Mouse (Mus musculus) c-Kit-positive CD71-positive TER-119-negative erythroid progenitor cells, embryonic 14.5 days (primary cell): ENCODE measurements around the gene Nfyb.

Source experiments
- DNase-seq: peaks from one replicate; pipeline ENCODE4 v3.0.0-alpha.2; 2013; ENCODE audit warnings: low read depth

The Nfyb gene

DNA sequence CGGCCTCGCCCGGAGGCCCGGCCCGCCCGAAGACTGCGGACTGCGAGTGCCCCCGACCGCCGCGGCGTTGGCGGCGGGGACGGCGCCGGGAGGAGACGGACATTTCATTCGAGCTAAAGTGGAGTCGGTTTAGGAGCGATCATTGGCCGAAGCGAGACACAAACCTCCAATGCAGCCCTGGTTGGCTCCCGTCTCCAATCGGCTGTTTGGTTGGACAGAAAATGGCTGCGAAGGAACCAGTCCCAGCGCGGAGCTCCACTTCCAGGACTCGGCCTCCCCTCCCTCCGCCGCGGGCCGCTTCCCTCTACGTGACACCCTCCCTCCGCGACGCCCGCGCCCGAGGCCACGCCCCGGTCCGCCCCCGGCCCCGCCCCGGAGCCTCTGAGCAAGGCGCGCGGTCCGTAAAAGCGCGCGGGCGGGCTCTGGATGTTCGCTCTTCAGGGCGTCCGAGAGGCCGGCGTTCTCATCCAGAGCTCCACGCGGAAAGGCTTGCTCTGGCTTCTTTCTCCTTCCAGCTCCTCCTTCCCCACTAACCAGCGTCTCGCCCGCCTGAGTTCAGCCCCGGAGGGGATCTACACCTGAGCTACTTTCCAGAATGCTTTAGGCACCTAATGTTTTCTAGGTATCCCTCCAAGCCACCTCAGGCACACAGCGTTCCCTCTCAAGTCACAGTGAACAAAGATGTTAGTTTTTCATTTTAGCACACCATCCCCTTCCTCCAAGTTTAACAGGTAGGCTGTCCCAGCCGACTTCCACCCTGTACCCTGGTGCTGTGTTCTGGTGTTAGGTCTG, at the start of gene Nfyb:
TSS of gene Nfyb (minus strand) at position 305 of the 792 bp plus-strand sequence.
- peak; percentile 87 for DNase-seq

DNA sequence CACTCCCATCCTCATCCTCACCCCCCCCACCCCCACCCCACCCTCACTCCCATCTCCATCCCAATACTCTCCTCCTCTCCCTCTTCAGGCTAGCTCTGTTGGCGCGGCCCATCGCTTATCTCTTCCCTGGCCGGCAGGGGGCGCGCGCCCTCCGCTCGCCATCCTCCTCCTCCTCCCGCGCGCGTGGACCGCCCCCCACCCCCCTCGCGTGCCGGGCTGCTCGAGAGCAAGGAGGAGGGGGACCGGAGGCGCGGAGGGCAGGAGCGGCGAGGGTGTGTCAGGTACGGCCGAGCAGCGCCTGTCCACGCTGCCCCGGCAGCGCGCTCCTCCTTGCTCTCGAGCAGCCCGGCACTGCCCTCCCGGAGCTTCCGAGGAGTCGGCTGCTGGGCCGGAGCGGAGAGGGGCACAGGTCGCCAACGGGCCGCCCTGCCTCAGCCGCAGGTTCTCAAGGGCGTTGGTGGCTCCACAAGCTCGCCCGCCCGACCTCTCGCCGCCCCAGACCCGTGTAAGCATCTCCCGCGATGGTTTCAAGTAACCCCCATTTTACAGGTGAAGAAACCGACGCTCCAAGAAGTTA, 48.0 kb upstream of the Nfyb start:
- peak; percentile 46 for DNase-seq

DNA sequence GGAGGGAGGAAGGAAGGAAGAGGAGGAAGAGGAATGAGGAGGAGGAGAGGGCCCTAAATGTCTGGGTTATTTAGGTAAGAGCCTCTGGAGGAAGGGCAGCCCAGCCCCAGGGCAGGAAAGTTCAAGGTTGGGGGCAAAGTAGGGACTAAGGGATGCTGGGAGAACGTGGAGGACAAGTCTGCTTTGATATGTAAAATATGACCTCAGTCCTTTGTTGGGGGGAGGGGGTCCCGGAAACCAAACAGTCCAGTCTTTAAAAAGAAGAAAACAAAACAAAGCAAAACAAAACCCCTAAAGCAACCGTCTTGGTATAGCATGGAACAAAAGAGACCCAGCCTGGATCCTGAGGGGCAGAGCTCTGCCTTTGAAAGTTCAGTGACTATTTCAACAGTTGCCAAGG, 45.4 kb upstream of the Nfyb start:
- no peak for DNase-seq

DNA sequence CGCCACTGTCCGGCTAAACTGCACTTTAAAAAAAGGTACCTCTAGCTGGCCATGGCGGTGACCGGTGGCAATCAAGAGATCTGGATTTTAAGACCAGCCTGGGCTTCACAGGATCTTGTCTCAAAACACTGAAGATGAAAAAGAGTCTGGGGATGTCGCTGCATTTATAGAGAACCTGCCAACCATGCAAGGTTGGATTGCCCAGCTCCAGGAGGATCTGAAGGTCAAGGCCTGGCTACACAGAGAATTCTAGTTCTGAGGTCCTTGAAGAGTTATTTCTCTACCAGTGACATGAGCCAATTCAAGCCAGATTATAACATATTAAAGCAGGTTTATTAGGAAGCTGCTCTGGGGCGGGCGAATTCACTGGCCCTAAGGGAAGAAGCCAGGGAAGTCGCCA, 44.9 kb upstream of the Nfyb start:
- DNase-seq, result no peak

DNA sequence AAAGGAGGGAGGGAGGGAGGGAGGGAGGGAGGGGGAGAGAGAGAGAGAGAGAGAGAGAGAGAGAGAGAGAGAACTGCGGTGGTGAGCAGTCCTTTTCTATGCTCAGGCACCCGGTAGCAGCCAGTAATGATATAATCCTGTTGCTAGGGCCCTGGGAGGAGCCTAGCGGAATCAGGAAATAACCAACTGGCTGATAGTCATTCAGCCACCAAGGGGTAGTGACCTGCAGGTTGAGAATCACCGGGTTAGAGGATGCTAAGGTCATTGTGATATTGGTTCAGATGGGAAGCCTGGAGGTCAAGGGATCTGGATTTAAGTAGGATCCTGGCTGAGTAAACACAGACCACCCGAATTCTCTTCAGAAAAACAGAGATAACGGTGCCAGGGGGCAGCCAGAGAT, 44.2 kb upstream of the Nfyb start:
- DNase-seq, result no peak

DNA sequence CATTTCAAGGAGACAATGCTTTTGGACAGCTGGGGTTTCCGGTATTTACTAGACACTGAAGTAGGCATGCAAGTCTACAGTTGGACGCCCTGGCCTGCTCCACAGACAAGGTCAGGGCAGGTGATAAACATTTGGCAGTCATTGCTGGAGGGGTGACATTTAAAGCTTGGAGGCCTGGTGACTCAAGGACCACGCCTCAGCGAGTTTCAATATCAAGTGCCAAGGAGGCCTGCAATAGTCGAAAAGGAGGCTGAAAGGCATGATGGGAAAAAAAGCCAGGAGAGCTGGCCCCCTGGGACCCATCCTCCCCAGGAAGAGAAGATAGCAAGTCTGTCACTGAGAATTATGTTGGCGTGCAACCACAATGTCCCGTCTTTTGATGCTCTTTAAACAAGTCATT, 43.3 kb upstream of the Nfyb start:
- no peak for DNase-seq

DNA sequence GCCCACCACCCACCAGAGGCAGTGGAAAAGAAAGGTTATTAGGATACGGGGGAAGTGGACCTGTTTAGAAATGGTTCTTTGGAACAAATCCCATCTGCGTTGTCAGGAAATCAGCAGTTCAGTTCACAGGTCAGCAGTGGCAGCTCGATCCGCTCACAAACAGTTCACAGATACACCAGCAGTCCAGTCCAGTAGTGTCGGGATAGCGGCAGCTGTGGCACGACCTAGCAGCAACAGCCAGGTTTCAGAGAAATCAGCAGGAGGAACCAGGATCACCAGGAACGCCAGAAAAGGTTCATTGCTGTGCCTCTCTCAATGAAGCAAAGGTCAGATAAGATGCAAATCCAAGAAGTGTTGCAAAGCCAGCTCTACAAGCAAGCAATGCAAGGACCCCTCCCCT, 42.5 kb upstream of the Nfyb start:
- no peak for DNase-seq

DNA sequence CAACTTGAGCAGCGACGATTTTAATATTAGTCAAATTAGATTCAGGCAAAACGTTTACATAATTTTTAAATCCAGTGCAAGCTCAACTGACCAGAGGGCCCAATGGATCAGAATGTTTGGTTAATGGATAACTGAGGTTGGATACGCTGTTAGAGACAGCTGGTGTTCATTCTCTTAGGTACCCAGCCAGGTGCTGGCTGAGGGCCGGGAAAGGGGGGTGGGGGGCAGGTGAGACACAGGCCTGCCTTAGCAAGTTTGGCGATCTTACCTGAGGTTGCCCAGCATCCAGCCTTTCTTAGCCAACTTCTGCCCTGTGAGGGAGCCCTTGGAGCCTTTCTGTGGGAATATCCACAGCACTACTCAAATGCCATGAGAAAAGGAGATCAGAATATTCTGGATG, 41.2 kb upstream of the Nfyb start:
- DNase-seq, result no peak

DNA sequence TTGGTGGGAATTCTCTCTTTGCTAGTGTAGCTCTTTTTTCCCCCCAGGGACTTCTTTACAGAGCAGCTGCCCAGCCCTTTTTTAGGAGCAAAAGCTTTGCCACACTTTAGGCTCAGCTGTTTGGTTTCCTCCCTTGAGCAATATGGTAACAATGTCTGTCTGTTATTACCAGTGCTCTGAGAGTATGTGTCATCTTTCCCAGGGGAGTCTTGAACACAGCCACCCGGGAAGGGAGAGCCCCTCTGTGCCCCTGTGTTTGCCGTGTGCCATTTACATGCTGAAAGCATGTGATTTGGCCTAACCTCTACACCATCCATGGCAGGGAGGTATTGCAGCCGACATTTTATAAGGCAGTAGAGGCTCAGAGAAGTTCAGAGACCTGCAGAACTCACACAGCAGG, 40.5 kb upstream of the Nfyb start:
- no peak for DNase-seq

DNA sequence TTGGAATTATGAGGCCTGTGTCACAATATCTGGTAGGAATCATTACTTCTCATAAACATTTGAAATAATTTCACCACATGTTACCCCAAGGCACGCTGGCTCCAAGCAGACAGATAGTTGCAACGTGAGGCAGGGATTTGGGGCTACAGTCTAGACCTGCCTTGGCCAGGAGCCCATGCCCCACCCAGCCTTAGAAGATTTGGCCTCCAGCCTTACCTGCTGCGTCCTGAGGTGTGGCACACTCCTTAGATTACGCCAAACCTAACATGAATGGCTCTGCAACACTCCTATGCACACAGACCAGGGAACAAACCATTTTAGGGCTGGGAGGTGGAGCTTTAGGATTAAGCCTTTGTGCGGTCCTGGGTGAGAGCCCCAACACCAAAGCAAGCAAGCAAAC, 36.1 kb upstream of the Nfyb start:
- DNase-seq, result no peak

DNA sequence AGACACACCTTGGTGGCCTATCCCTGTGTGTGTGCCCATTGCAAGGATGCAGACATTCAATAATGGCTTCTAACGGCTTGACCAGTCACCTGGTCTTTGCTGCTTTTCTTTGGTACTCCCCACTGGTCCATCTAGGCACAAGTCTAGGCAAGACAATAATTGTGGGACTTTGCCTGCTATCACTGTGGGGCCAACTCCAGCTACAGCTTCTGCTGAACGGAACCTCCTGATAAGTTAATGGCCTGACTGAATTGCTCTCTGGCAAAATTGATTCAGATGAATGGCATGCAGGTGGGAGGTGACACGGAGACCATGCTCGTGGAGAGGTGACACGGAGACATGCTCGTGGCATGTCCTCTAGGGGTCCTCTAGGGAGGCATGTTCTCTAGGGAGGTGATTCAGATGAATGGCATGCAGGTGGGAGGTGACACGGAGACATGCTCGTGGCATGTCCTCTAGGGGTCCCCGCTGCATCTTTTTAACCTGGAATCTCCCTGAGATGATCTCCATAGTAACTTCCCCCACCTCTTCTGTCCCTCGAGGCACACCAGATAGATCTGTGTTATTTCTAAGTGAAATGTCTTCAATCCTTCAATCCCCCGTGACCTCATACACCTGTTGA, 34.5 kb upstream of the Nfyb start:
- no peak for DNase-seq

DNA sequence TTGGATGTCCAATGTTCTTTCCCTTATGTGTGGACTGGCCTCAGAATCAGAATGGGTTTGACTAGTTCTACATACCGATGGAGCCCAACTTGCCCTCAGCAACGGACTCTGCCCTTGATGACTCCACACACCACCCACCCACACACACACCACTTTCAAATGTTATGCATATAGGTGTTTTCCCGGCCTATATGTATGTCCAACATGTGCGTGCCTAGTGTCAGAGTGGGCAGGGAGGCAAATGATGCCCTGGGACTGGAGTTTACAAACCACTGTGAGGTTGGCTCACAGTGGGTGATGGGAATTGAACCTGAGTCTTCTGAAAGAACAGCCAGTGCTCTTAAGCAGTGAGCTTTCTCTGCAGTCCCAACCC, 33.2 kb upstream of the Nfyb start:
- no peak for DNase-seq

DNA sequence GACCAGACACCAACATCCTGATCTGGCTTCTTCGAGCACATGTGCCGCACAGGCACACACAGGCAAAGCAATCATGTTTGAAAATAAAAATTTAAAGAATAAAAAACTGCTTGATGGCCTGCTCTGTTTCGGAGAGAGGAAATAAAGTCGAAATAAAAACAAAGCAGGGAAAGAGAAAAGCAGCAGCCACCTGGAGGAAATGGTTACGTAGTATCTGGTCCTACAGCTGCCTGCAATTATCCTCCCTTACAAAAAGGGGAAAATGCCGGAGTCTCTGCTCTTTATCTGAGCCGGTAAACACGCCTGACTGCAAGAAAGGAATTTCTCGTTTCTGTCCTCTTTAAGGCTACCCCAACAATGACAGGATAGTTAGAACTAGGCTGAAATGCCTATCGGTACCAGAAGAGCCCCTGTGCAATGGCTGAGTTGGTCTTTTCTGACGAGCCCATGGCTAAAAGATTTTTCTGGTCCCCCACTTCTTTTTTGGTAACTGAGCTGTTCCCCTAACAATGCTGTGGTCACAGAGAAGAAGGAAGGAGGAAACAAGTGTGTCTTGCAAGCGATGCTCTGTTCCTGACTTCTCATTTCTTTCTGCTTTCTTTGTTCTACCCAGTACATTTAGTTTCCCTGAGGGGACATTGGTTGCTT, 32.7 kb upstream of the Nfyb start:
- no peak for DNase-seq

DNA sequence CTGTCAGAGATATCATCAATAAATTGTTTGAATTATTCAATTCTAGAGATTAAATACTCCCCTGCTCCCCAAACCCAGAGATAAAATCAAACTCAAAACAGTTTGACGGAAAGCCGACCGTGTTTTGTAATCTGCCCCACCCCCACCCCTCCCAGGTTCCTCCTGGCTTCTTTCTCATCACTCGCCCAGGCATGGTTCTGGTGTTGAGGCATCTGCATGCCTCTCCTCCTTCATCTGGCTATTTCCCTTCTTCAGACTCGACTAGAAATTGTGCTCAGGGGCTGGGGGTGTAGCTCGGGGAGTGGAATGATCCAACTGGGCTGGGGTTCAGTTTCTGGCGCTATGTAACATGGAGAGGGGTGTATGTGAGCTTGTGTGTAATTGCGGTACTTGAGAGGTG, 31.8 kb upstream of the Nfyb start:
- DNase-seq, result no peak

DNA sequence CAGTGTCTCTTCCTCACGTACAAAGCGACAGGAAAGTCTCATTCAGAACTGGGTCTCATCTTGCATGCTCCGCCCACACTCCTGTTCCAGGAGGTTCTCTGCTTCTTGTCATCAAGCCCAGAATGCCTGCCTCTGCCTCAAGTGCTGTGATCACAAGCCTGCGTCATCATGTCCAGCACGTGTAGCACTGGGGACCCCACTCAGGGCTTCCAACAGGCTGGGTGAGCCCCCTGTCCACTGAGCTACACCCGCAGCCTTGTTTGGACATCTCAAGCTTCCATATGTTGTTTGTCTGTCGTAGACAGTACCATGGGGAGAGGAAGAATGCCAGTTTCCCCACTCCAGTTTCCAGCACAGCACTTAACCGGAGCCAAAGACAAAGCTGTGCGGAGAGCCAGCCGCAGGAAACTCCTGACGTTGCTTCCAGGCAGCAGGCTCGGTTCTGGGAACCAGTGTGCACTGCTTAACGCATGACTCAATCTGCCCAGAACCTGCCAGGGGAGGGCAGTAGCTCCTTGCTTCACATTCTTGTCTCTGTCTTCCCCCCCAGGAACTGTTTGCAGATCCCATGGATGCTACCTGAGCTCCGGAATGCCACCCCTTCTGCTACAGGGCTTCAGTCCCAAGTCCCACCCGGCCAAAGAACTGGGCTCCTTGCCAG, 31.3 kb upstream of the Nfyb start:
- no peak for DNase-seq

DNA sequence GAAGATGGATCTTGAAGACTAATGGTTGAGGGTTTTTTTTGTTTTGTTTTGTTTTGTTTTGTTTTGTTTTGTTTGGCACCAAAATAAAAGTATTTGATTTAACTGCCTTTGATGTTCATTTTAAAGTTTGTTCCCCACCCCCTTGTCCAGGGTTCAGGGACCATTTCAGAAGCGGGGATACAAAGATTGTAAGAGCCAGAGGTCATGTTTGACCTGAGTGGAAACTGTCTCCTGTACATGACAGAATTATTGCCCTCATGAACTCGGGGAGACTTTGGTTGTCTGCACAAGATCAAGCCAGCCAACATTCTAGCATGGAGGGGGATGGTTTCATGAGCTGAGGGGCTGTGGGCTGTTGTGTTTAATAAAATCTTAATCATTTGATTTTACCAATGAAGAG, 28.4 kb upstream of the Nfyb start:
- no peak for DNase-seq

DNA sequence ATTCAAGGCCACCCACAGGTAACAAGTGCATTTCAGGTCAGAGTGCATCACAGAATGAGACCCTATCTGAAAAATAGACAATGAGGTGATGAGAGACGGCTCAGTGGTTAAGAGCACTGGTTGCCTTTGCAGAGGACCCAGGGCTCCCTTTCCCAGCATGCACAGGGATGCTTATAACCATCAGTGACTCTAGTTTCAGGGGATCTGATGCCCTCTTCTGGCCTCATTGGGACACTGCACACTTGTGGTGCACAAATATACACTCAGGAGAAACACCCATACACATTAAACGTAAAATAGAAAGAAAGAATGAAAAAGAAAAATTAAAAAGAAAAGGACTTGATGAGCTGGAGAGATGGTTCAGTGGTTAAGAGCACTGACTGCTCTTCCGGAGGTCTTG, 27.8 kb upstream of the Nfyb start:
- DNase-seq, result no peak

DNA sequence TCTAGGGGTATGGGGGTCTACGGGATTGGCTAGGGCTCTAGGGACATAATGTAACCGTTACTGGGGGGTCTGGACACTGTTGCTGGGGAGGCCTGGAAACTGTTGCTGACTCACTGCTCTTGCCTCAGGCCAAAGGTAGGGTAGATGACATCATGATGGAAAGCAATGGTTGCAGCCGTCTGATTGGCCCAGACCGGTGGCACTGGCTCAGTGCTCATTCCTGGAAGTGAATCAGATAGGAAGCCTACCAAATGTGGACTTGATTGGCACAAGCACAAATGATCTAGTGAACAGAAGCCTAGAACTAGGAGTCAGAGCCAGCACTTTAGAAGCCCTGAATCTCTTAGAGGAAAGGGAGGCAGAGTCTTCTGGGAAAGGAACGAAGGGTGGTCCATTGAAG, 26.6 kb upstream of the Nfyb start:
- no peak for DNase-seq

DNA sequence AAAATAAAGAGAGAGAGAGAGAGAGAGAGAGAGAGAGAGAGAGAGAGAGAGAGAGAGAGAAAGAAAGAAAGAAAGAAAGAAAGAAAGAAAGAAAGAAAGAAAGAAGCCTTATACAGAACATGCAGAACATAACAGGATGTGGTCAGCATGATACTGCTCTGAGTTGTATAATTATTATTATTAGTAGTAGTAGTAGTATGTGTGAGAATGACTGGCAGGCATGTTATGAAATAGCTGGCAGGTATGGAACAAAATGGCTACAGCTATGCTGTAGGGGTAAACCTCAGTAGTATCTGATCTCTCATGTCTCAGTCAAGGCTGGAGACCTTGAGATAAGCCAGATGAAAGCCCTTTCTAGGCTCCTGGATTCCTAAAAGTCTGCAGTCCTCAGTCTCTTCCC, 25.2 kb upstream of the Nfyb start:
- no peak for DNase-seq

DNA sequence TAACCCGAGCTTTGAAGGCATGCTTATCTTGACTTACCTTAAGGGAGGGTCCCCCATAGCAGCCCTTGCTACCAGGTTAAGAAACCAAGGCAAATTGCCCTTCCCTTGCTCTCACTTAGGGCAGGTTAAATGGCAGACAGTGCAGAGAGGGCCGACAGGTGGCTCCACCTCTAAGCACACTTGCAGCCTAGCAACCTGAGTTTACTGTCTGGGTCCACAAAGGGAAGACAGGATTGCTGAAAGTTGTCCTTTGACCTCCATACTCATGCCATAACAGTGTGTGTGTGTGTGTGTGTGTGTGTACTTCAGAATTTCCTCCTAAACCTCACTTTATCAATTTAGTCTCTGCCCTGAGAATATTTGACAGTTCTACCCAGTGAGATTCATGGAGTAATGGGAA, 18.5 kb upstream of the Nfyb start:
- DNase-seq, result no peak

DNA sequence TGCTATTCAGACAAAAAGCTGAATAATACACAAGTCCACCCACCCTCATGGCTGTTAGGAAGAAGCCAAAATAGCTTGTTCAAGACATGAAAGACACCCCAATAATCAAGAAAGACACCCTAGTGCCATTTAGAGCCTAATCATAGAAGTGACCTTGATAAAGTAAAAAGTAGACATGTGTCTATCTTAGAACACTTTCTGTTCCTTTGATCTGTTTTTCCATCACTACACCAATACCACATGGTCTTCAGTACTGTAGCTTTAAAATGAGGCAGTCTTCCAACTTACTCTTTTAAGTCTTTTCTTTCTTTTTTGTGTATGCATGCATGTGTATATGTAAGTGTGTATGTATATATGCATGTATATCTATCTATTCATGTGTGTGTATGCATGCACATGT, 16.9 kb upstream of the Nfyb start:
- no peak for DNase-seq

DNA sequence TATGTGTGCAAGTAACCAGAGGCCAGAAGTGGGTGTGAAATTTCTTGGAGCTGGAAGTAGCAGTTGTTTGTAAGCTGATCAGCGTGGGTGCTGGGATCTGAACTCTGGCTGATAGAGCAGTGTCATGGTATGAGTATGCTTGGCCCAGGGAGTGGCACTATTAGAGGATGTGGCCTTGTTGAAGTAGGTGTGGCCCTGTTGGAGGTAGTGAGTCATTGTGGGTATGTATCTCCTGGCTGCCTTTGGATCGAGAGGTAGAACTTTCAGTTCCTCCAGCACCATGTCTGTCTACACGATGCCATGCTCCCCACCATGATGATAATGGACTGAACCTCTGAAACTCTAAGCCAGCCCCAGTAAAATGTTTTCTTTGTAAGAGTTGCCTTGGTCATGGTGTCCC, 16.4 kb upstream of the Nfyb start:
- DNase-seq, result no peak

DNA sequence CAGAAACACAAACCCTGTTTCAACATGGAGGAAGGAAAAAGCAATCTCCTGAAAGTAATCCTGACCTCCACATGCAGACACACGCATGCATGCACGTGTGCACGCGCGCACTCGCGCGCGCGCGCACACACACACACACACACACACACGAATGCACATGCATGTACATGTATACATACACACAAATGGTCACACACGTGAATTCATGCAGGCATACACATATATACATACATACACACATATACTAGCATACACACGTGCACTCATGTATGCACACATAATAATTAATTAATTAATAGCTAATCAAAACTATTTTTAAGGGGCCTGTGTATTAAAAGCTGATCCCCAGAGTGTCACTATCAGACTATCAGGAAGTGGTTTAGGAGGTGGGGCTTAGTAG, 15.9 kb upstream of the Nfyb start:
- no peak for DNase-seq
